Mouse (Mus musculus) hindbrain, embryonic 16.5 days (tissue): ENCODE measurements around the gene Tm7sf2. TPM values are rescaled to one million over a fixed set of nuclear protein-coding genes. Genes with fewer than 3 reads are reported as not detected.

Source experiments
- ATAC-seq: fragments of 200-750 bp; cut with Nextera tagmentation; 2 replicates; pipeline ENCODE4 v1.8.0; 2017; ENCODE audit warnings: moderate TSS enrichment, moderate library complexity
- H3K27ac ChIP-seq: fragments of 300-500 bp; sonication (generic); 2 replicates; pipeline ENCODE4 v1.5.1; 2014; ENCODE audit warnings: low read depth, mild to moderate bottlenecking, control low read depth, low read length, moderate library complexity
- H3K27me3 ChIP-seq: fragments of 300-500 bp; sonication (generic); replicated peaks from 2 replicates; pipeline ENCODE4 v1.6.1; 2014; ENCODE audit warnings: low read length; ENCODE audit not compliant: control insufficient read depth, insufficient read depth
- H3K36me3 ChIP-seq: fragments of 300-500 bp; sonication (generic); 2 replicates; pipeline ENCODE4 v1.6.1; 2014; ENCODE audit warnings: mild to moderate bottlenecking, low read length, moderate library complexity, mixed read lengths; ENCODE audit not compliant: control insufficient read depth, insufficient read depth
- H3K4me1 ChIP-seq: fragments of 300-500 bp; sonication (generic); 2 replicates; pipeline ENCODE4 v1.6.1; 2014; ENCODE audit warnings: low read depth, low read length; ENCODE audit not compliant: control insufficient read depth, insufficient read depth
- H3K4me2 ChIP-seq: fragments of 300-500 bp; sonication (generic); 2 replicates; pipeline ENCODE4 v1.6.1; 2014; ENCODE audit warnings: mild to moderate bottlenecking, low read length, control low read depth, moderate library complexity
- H3K4me3 ChIP-seq: fragments of 300-500 bp; sonication (generic); 2 replicates; pipeline ENCODE4 v1.5.1; 2014; ENCODE audit warnings: mild to moderate bottlenecking, low read length, control low read depth, moderate library complexity
- H3K9ac ChIP-seq: fragments of 300-500 bp; sonication (generic); 2 replicates; pipeline ENCODE4 v1.6.1; 2014; ENCODE audit warnings: low read depth, mild to moderate bottlenecking, control low read depth, low read length, moderate library complexity
- H3K9me3 ChIP-seq: fragments of 300-500 bp; sonication (generic); 2 replicates; pipeline ENCODE4 v1.6.1; 2014; ENCODE audit warnings: mild to moderate bottlenecking, low read length, moderate library complexity; ENCODE audit not compliant: control insufficient read depth
- WGBS: fragments of 180-500 bp; shearing (Covaris S2); extraction: QIAGEN DNeasy Blood & Tissue Kit; methylation state at CpG from one replicate; pipeline ENCODE4 v1.1.7; 2014; 5-methylcytosine and 5-hydroxymethylcytosine counted together
- polyA plus RNA-seq: library from polyadenylated mRNA; unstranded; fragments of >200 nt; fragmentation: Nextera tagmentation; extraction: Ambion mirVana; gene quantifications from 2 replicates; pipeline ENCODE4 v1.2.1, GENCODE M21; 2015

Gene Tm7sf2
- polyA plus RNA-seq, 1 experiment from 2014 or later: 64.6 TPM

DNA sequence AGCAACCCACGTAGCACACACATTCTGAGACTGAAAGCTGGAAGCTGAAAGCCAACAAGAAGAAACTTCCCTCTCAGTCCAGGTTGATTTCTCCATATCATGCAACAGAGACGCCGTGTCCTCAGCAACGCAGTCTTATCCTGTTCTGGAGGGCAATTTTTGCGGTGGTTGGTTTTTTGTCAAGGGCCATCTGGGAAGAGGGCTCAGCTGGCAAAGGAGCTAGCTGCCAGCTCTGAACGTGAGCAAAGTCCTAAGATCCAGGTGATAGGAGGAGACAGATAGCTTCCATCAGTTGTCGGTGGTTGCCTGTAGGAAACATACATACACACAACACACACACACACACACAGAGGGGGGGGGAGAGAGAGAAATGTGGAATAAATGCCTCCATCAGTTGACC is 29.8 kb downstream of the Tm7sf2 start:
- H3K4me1 ChIP-seq: no peaks in the 10 kb centered on the region
- 78% methylated on average over 7 of the region's 7 CpGs for WGBS

GRCm38 (mm10) chr19:6037695-6038094 is 30.5 kb downstream of the Tm7sf2 start:
- H3K4me2 ChIP-seq: no peak overlapping the region
- H3K27me3 ChIP-seq: no peaks in the 10 kb centered on the region
- H3K27ac ChIP-seq: no peak overlapping the region
- no peaks in the 10 kb centered on the region for H3K9me3 ChIP-seq
- no peaks in the 10 kb centered on the region for H3K36me3 ChIP-seq
- no peaks in the 10 kb centered on the region for H3K4me1 ChIP-seq
- no peak overlapping the region for H3K4me3 ChIP-seq
- ATAC-seq: no peak
- H3K9ac ChIP-seq: no peak overlapping the region

More for the DNA sequence above, 29.8 kb downstream of the Tm7sf2 start:
- H3K9me3 ChIP-seq: no peaks in the 10 kb centered on the region
- H3K27me3 ChIP-seq: no peaks in the 10 kb centered on the region
- H3K36me3 ChIP-seq: no peaks in the 10 kb centered on the region
- H3K4me3 ChIP-seq: no peak overlapping the region
- no peak overlapping the region for H3K4me2 ChIP-seq
- H3K9ac ChIP-seq: no peak overlapping the region; the same call in 1 of the 2 replicates
- no peak overlapping the region for H3K27ac ChIP-seq
- ATAC-seq: no peak

DNA sequence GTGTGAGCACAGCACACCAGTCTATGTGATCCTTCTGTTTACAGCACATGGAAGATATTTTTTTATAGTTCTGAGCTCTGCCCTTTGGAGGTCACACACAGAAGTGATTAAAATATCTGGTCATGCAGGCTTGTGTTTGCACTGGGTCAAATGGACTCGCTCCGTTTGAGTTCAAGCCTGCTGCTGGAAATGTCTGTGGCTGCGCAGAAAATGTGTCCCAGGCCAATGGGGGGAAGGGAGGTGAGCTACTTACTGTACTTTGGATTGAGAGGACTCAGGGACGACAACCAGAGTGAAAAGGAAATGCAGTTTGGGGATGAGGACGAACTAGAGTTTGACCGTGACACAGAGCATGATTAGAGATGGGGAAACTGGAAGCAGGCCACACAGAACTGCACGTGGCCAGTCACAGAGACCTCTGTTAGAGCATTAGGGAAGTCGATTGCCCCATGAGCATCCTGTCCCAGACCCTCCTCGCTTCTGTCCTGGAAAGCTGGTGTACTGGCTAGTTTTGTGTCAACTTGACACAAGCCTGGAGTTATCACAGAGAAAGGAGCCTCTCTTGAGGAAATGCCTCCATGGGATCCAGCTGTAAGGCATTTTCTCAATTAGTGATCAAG is 32.1 kb downstream of the Tm7sf2 start:
- 83% methylated on average over 9 of the region's 9 CpGs for WGBS
- no peak overlapping the region for H3K27ac ChIP-seq
- no peak overlapping the region for H3K4me2 ChIP-seq

DNA sequence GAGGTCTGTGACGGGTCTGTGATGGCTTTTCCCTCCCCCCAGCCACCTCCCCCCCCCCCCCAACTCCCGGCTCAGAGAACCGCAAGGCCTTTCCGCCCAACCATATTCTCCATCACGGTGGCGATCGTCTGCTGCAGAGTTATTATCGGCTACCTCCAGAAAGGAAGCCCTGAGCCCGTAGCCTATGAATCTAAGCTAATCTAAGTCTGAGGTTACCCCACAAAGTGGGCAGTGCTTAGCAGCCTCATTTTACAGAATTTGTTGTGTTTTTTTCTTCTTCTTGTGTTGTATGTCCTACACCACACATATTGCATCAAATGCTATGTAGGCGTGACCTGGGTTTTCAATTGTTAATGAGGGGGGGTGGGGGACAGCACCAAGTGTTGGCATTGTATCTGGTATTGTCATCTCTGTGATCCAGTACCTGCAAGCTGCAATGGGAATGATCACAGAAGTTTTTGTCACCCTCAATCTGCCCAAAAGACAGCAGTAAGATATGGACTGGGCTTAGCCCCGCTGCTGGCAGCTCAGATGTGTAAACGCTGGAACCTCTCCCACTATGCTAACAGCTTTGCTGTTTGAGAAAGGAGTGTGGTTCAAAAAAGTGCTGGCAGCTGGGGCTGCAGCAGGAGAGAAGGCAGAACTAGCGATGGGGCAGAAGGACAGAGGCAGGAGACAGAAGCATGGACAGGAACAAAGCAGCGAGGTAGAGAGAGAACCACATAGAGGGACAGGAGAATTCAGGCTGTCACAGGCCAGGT is 37.5 kb downstream of the Tm7sf2 start:
- no peak for ATAC-seq
- no peak overlapping the region for H3K4me2 ChIP-seq
- H3K9ac ChIP-seq: no peak overlapping the region
- H3K4me3 ChIP-seq: no peak overlapping the region
- H3K27ac ChIP-seq: no peak overlapping the region
- H3K9me3 ChIP-seq: no peaks in the 10 kb centered on the region
- no peaks in the 10 kb centered on the region for H3K27me3 ChIP-seq
- no peaks in the 10 kb centered on the region for H3K36me3 ChIP-seq
- 74% methylated on average over 14 of the region's 14 CpGs for WGBS
- no peaks in the 10 kb centered on the region for H3K4me1 ChIP-seq

More for the DNA sequence above, 32.1 kb downstream of the Tm7sf2 start:
- ATAC-seq: no peak
- Histone ChIP-seq H3K36me3 (no peaks in the 10 kb centered on the region), H3K9ac (no peak overlapping the region), H3K27me3 (no peaks in the 10 kb centered on the region), H3K9me3 (no peaks in the 10 kb centered on the region), H3K4me3 (no peak overlapping the region), H3K4me1 (no peaks in the 10 kb centered on the region)

DNA sequence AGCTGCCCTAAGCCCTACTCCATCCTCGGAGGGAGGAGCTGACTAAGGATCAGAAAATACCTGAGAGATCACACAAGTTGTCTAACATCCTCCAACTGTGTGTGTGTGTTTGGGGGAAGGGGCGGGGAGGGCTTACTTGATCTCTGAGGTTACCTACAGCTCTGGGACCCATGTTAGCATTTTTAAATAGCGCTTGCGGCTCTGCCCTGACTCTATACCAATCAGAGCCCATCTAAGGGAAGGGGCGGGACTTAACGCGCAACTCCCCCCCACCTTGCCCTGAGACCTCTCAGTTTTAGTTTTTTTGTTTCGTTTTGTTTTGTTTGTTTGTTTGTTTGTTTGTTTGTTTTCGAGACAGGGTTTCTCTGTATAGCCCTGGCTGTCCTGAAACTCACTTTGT is 38.7 kb downstream of the Tm7sf2 start:
- no peaks in the 10 kb centered on the region for H3K4me1 ChIP-seq
- H3K9ac ChIP-seq: no peak overlapping the region
- H3K36me3 ChIP-seq: no peaks in the 10 kb centered on the region
- H3K27ac ChIP-seq: no peak overlapping the region
- 85% methylated on average over 9 of the region's 9 CpGs for WGBS
- ATAC-seq: no peak
- no peaks in the 10 kb centered on the region for H3K9me3 ChIP-seq
- no peaks in the 10 kb centered on the region for H3K27me3 ChIP-seq
- H3K4me3 ChIP-seq: no peak overlapping the region
- H3K4me2 ChIP-seq: no peak overlapping the region

- Histone ChIP-seq H3K27ac (no peak overlapping the region), H3K4me2 (no peak overlapping the region), H3K27me3 (no peaks in the 10 kb centered on the region), H3K4me1 (no peaks in the 10 kb centered on the region), H3K36me3 (no peaks in the 10 kb centered on the region), H3K9ac (no peak overlapping the region), H3K4me3 (no peak overlapping the region), H3K9me3 (no peaks in the 10 kb centered on the region)
- 84% methylated on average over 6 of the region's 6 CpGs for WGBS
- ATAC-seq: no peak
These were observed 39.2 kb downstream of the Tm7sf2 start for GRCm38 (mm10) chr19:6028991-6029390.

- 85% methylated on average over 7 of the region's 7 CpGs for WGBS
- Histone ChIP-seq H3K36me3 (no peaks in the 10 kb centered on the region), H3K4me3 (no peak overlapping the region), H3K9me3 (no peaks in the 10 kb centered on the region), H3K4me1 (no peaks in the 10 kb centered on the region), H3K9ac (no peak overlapping the region), H3K27me3 (no peaks in the 10 kb centered on the region), H3K27ac (no peak overlapping the region), H3K4me2 (no peak overlapping the region)
- ATAC-seq: no peak
These were observed 44.2 kb downstream of the Tm7sf2 start for GRCm38 (mm10) chr19:6023930-6024329.

GRCm38 (mm10) chr19:6023059-6023458 is 45.1 kb downstream of the Tm7sf2 start:
- H3K27ac ChIP-seq: no peak overlapping the region
- WGBS: 68% methylated on average over 8 of the region's 8 CpGs
- no peak for ATAC-seq

GRCm38 (mm10) chr19:6020276-6020675 is 47.9 kb downstream of the Tm7sf2 start:
- Histone ChIP-seq H3K4me1 (peaks cover 8% of the 10 kb centered on the region), H3K4me2 (no peak overlapping the region), H3K36me3 (no peaks in the 10 kb centered on the region), H3K9ac (no peak overlapping the region), H3K27ac (no peak overlapping the region), H3K4me3 (no peak overlapping the region), H3K9me3 (no peaks in the 10 kb centered on the region), H3K27me3 (0 out of 2 replicates have a peak, but pooled peaks cover 3% of the 10 kb centered on the region)
- no peak for ATAC-seq
- 56% methylated on average over 3 of the region's 3 CpGs for WGBS

More at GRCm38 (mm10) chr19:6023059-6023458, 45.1 kb downstream of the Tm7sf2 start:
- Histone ChIP-seq H3K9me3 (no peaks in the 10 kb centered on the region), H3K9ac (no peak overlapping the region; the same call in 1 of the 2 replicates), H3K27me3 (no peaks in the 10 kb centered on the region), H3K4me3 (no peak overlapping the region), H3K4me2 (no peak overlapping the region), H3K36me3 (no peaks in the 10 kb centered on the region), H3K4me1 (no peaks in the 10 kb centered on the region)
